Mouse (Mus musculus) spleen, embryonic (tissue): Measurements from ENCODE around the gene Eif3f.

Experiments
- CTCF ChIA-PET: fragments of 350-600 bp; sonication (Branson Sonifier 250); formaldehyde crosslinking; loops from one replicate; lab custom pipeline; 2022; lab: Charles Lee

The Eif3f gene

GRCm38 (mm10) chr7:108933794-108934731, at the start of gene Eif3f:
Gene Eif3f (plus strand): TSS chr7:108934417.
- CTCF ChIA-PET, result no interaction called here

- CTCF ChIA-PET, result no interaction called here
Observed at GRCm38 (mm10) chr7:108884906-108885305, 49.3 kb upstream of the Eif3f start, which contains the start of gene Olfr518. Gene Olfr518 (minus strand): TSS chr7:108885006.

DNA sequence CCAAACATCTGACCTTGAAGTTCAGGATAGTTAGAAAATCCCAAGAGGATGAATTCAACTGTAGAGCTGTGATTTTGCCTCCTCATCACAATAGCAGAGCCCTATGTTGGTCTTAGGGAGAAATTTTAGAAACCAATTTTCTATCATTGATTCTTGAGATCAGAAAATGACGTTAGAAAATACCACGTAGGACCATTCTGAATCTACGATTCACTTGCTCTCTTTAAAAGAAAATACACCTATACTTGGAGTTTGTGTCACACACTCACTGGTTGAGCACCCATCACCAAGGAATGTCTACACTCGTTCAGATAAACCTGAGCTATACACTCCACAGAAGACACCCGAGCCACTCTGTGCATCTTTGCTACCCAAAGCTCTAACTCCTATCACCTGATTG, 39.9 kb upstream of the Eif3f start, which contains the start of gene Olfr519:
TSS of gene Olfr519 (minus strand) at position 101 of the 400 bp plus-strand sequence.
- CTCF ChIA-PET, result no interaction called here

- CTCF ChIA-PET, result no interaction called here
Observed at GRCm38 (mm10) chr7:108903969-108904368, 30.2 kb upstream of the Eif3f start.

GRCm38 (mm10) chr7:108927043-108927442, 7.2 kb upstream of the Eif3f start:
- CTCF ChIA-PET, result no interaction called here

DNA sequence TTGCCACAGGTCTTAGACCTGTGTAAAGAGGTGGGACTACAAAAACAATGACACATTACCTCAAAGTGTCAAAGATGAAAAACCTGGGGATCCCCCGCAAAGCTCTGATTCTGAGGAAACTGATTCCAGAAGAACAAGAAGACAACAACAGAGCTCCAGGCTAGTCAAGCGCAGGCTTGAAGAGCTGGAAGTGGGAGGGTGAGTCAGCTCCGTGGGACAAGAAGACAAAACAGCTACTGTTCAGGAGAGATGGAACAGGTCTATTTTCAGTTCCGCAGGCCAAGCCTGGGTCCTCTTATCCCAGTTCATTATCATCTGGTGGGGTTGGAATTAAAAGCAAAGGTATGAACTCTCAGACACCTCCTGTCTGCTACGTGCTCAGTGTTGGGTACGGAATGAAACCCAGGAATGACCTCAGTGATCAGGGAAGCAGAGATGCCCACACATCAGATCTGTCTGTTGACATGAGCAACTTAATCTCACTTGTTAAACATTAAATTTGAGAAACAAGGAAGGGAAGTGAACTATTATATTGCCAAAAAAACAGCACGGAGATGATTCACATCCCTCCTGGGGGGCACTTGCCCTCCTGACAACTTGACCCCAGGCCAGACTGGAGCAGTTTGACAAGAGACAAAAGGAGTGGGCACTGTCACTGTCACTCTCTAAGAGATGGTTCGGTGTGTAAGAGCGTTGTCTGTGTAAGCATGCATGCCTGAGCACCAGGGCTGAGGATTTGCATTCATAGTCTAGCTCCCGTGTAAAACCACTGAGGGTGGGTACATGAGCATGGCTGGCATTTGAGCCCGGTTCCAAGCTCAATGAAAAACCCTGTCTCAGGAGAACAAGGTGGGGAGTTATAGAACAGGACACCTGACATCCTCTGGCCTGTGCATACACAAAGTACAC, 5.7 kb upstream of the Eif3f start:
- CTCF ChIA-PET, result no interaction called here

GRCm38 (mm10) chr7:108929726-108930393, 4.4 kb upstream of the Eif3f start, which contains the start of gene Nlrp10:
Gene Nlrp10 (minus strand): TSS chr7:108930178.
- CTCF ChIA-PET, result interaction anchor here (0.6 kb wide), 1 partner anchor 11 kb away, joined by 3 read pairs; no protein-coding TSS in a partner anchor

GRCm38 (mm10) chr7:108934836-108935235, 619 bp downstream of the Eif3f start:
- CTCF ChIA-PET, result no interaction called here

DNA sequence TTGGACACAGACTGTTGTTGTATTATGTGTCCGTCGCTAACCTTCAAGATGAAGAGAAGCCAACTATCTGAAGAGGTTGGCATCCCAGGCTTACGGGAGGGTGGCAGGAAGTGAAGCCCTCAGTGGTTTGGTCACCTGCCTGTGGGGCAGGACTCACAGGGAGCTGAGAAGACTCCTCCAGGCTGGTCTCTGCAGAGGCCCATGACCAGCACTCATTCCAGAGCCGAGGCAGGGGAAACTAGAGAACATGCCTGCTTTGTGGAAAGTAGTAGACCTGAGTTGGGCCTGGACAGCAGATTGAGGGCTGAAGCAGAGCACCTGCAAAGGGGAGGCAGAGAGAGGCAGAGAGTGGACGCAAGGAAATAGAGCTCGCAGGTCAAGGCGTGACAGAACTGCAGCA, 1.2 kb downstream of the Eif3f start:
- CTCF ChIA-PET, result no interaction called here

DNA sequence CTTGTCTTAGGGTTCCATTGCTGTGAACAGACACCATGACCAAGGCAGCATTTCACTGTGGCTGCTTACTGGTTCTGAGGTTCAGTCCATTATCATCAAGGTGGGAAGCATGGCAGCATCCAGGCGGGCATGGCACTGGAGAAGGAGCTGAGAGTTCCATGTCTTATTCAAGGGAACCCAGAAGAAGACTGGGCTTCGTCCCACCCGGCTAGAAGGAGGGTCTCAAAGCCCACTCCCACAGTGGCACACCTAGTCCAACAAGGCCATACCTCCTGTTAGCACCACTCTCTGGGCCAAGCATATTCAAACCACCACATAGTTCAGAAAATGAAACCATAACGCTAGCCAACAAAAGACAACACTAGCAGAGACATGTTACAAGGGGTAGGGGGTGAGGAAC, 2.4 kb downstream of the Eif3f start:
- CTCF ChIA-PET, result no interaction called here

DNA sequence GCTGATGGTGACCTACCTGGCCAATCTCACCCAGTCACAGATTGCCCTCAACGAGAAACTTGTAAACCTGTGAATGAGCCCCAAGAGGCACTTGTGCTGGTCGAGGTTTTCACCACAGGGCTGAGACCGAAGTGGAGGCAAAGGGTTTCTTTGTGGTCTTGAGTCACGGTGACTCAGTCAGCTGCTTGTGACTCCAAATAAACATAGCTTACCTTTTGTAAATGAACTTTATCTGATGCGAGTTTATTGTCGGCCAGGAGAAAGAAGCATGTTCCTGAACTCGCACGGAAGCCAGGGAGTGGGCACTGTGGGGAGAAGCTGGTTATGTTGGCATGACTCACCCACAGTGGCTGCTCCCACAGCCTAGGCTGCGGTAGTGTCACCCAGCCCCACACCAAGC, 7.2 kb downstream of the Eif3f start:
- CTCF ChIA-PET, result interaction anchor here (0.7 kb wide), 1 partner anchor 11 kb away, joined by 3 read pairs; no protein-coding TSS in a partner anchor

DNA sequence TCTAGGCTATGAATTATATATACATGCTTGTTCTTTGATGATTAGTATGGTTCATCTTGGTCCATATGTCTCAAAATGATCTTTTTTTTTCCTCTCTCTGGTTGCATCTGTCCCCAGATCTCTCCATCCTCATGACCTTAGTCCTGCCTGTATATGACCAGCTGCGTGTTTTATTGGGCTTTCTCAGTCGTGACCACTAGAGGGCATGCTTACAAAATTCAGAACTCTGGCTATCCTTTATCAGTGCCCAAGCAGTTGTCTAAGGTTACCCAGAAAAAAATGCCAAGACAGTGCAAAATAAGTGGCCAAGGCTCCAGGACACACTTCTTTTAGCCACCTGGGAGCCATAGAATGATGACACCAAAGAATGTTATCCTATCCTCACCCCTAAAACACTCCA, 9.8 kb downstream of the Eif3f start:
- CTCF ChIA-PET, result no interaction called here

- CTCF ChIA-PET, result no interaction called here
Observed at GRCm38 (mm10) chr7:108948611-108949010, 14.4 kb downstream of the Eif3f start.

GRCm38 (mm10) chr7:108949301-108949700, 15.1 kb downstream of the Eif3f start:
- CTCF ChIA-PET, result no interaction called here

- CTCF ChIA-PET, result no interaction called here
Observed at GRCm38 (mm10) chr7:108950312-108950761, 16.1 kb downstream of the Eif3f start, which contains the start of gene Tub. Gene Tub (plus strand): TSS chr7:108950338.

- CTCF ChIA-PET, result no interaction called here
Observed at GRCm38 (mm10) chr7:108950762-108951331, 16.6 kb downstream of the Eif3f start.

DNA sequence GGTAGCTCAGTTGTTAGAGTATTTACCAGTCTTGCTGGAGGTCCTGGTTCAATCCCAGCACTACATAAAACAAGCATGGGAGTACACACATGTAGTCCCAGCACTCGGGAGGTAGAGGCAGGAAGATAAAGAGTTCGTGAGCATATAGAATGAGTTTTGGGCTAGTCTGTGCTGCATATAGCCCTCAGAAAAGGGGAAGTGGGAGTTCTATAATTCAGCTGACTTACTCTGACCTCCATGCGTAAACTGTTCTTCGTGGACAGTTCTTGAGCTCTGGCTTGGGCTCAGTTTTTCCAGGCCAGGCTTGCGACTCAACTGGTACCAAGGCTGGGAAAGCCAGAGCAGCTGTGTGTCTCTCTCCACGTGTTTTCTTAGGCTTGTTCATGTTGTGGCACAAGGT, 18.6 kb downstream of the Eif3f start:
- CTCF ChIA-PET, result no interaction called here

DNA sequence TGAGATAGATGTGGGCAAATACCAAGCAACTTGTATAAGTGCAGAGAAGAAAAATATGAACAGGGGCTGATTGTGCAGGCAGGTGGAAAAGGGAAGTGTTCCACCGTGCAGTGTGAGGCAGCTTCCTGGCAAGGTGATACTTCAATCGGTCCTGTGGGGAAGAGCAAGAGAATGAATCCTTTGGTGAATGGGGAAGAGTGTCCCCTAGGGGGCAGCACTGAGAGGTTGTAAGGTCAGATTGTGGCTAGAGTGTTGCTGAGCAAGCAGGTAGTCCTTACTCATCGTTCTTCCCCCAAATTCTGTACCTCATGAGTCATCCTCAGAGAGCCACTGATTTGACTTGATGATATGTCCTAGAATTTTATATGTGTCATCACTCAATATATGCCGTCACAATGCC, 20.0 kb downstream of the Eif3f start:
- CTCF ChIA-PET, result interaction anchor here (0.7 kb wide), 1 partner anchor 1231 kb away, joined by 3 read pairs; no protein-coding TSS in a partner anchor

DNA sequence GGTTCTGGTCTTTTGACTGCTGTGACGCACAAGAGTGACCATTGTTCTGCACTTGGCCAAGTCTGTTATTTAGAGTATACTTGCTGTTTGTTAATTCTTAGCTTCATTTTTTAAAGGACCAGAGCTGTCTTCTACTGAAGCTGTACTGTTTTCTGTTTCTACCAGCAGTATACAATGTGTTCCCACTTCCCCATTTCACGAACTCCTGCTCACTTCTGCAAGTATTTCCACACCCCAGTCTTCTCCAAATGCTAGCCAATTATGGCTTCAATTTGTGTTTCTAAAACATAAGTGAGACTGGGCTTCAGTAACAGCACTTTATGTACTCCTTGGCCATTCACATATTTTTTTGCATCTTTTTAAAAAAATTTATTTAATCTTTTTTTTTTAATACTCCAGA, 23.5 kb downstream of the Eif3f start:
- CTCF ChIA-PET, result no interaction called here

DNA sequence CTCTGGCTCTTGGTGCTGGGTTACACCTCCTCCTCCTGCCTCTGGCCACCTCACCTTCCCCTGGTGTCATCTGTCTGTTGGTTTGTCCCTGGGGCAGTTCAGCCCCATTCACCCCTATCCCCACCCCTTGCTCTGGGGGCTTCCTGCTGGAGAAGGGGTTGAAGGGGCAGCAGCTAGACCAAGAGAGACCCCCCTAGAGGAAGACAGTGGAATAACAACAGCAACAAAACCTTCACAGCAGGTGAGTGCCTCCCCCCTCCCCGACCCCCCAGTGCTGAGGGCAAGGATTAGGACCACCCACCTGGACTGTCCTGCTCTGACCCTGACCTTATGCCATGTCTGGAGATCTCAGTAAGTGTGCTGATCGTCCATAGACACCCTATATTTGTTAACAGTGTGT, 31.8 kb downstream of the Eif3f start:
- CTCF ChIA-PET, result no interaction called here
